23 mouse cellular contexts compared by ENCODE assay signal in genomic region chr3:122438143-122438825, GRCm38 (mm10).
DNase-seq lines count a peak whose midpoint lies in the region; ATAC-seq and TF ChIP-seq lines count a peak whose summit lies in the region.
"Had no signal": no experiment of that assay in that cellular context is flagged by ENCODE, and none has a peak within 500 bp of the region (broad histone marks: within the 10 kb centered on the region; RNA-seq: fewer than 3 reads in every experiment).

No protein-coding gene starts in this region.

- H3K27me3 ChIP-seq in C2C12 (ENCODE audit: control insufficient read depth, insufficient read depth, insufficient read length) = no peaks in the 10 kb centered on the region
- no peaks in the 10 kb centered on the region for H3K27me3 ChIP-seq in midbrain, embryonic 13.5 days
- H3K27me3 ChIP-seq: embryonic facial prominence, embryonic 15.5 days; hindbrain, embryonic 12.5 days had no signal

- H3K4me3 ChIP-seq in C2C12 (ENCODE audit: insufficient read depth, poor library complexity, severe bottlenecking) = no peak overlapping the region
- H3K4me3 ChIP-seq in midbrain, embryonic 13.5 days (replicated peaks) = no peak overlapping the region
- H3K4me3 ChIP-seq: embryonic facial prominence, embryonic 15.5 days; erythroblast, embryonic 14.5 days; forebrain, embryonic 10.5 days; gastrocnemius, adult 2 months; heart, embryonic 13.5 days; hindbrain, embryonic 12.5 days had no signal

- no peak for TF ChIP-seq CTCF in C2C12 (IDR thresholded peaks at IDR 0.05; ENCODE audit: control insufficient read depth, insufficient read depth, insufficient read length)

- H3ac ChIP-seq in C2C12 (ENCODE audit: control insufficient read depth, insufficient read length, low read depth) = no peak overlapping the region

- peaks cover 48% of the 10 kb centered on the region for H3K79me3 ChIP-seq in C2C12 (ENCODE audit: low read depth)

- DNase-seq in lung, postnatal 10 days = peak; percentile 25
- no peak for DNase-seq in lung, postnatal 4 days
- peak; percentile 51 for DNase-seq in 3T3-L1 (ENCODE audit: low read depth, low spot score)
- no peak for DNase-seq in heart, adult 11 months
- DNase-seq in layer of hippocampus, adult 9-11 months = no peak
- DNase-seq: adrenal gland, adult 8-10 months; adrenal gland, postnatal 36 days; B cell, adult 2 months; cerebellum, adult 2 months; cerebellum, postnatal 14 days; embryo, embryonic 11 days; gastrocnemius, adult 2 months; gastrocnemius, postnatal 25 days; heart, postnatal 36 days had no signal

- no peak overlapping the region for H3K9ac ChIP-seq in midbrain, embryonic 13.5 days (replicated peaks)
- H3K9ac ChIP-seq: embryonic facial prominence, embryonic 15.5 days; heart, embryonic 13.5 days; hindbrain, embryonic 12.5 days had no signal

- 0 out of 2 replicates have a peak, but pooled peaks have one; percentile 43 for ATAC-seq in midbrain, embryonic 13.5 days
- ATAC-seq: forebrain, embryonic 14.5 days; hindbrain, embryonic 16.5 days had no signal

- WGBS in midbrain, embryonic 13.5 days = 48% methylated on average over 7 of the region's 7 CpGs

- H3K27ac ChIP-seq in midbrain, embryonic 13.5 days = no peak overlapping the region
- H3K27ac ChIP-seq: embryonic facial prominence, embryonic 15.5 days; forebrain, embryonic 10.5 days; gastrocnemius, adult 2 months; heart, embryonic 13.5 days; hindbrain, embryonic 12.5 days had no signal

- no peaks in the 10 kb centered on the region for H3K9me3 ChIP-seq in midbrain, embryonic 13.5 days
- H3K9me3 ChIP-seq: embryonic facial prominence, embryonic 15.5 days; forebrain, embryonic 10.5 days; heart, embryonic 13.5 days; hindbrain, embryonic 12.5 days had no signal

- H3K4me1 ChIP-seq in midbrain, embryonic 13.5 days (replicated peaks) = peaks cover 21% of the 10 kb centered on the region

- peaks cover 88% of the 10 kb centered on the region for H3K79me2 ChIP-seq in C2C12 (ENCODE audit: control insufficient read depth, insufficient read depth)

- no peak overlapping the region for H3K4me2 ChIP-seq in midbrain, embryonic 13.5 days (replicated peaks)
- H3K4me2 ChIP-seq: embryonic facial prominence, embryonic 15.5 days; heart, embryonic 13.5 days; hindbrain, embryonic 12.5 days had no signal

- H3K36me3 ChIP-seq in C2C12 (ENCODE audit: control insufficient read depth, insufficient read depth) = peaks cover 25% of the 10 kb centered on the region
- H3K36me3 ChIP-seq in midbrain, embryonic 13.5 days = no peaks in the 10 kb centered on the region
- H3K36me3 ChIP-seq: embryonic facial prominence, embryonic 15.5 days; heart, embryonic 13.5 days; hindbrain, embryonic 12.5 days had no signal

TF ChIP-seq in C2C12, 6 proteins besides CTCF, POLR2A, EP300 and RAD21:
- TF ChIP-seq MYOD1 (IDR thresholded peaks at IDR 0.05; ENCODE audit: control insufficient read depth, insufficient read length, low read depth) (peak; percentile 96), FOSL1 (IDR thresholded peaks at IDR 0.05; ENCODE audit: insufficient read depth, low read length, poor library complexity, severe bottlenecking) (peak; percentile 8), CEBPB (IDR thresholded peaks at IDR 0.05; ENCODE audit: low read depth) (no peak)

Comparison
In these comparisons a context has a peak if more than half of its experiments do, and no peak if none do; other contexts are left out.
1. DNase-seq: peak in lung, postnatal 10 days (single experiment) and 3T3-L1 (single experiment); none in lung, postnatal 4 days (0 of 2), heart, adult 11 months (single experiment) and layer of hippocampus, adult 9-11 months (single experiment).